Mouse (Mus musculus): ENCODE results near the gene Trappc6b. TPM values are rescaled to one million over a fixed set of nuclear protein-coding genes. Genes with fewer than 3 reads are reported as not detected.
A peak's percentile ranks its signal among the peaks of the same experiment; 100 is the strongest.

The Trappc6b gene
- polyA plus RNA-seq, 1 experiment from 2014 or later: 111 TPM

GRCm38 (mm10) chr12:59080461-59080860, 19.2 kb upstream of the Trappc6b start:
- no peaks in the 10 kb centered on the region for H3K4me1 ChIP-seq (replicated peaks; ENCODE audit: control insufficient read depth, insufficient read depth, low read length)
- no peaks in the 10 kb centered on the region for H3K9me3 ChIP-seq (ENCODE audit: control insufficient read depth, low read length)
- WGBS: 87% methylated on average over 4 of the region's 4 CpGs
- H3K36me3 ChIP-seq (replicated peaks; ENCODE audit: control insufficient read depth, insufficient read depth): no peaks in the 10 kb centered on the region
- H3K4me3 ChIP-seq (replicated peaks; ENCODE audit: low read length): no peak overlapping the region
- no peaks in the 10 kb centered on the region for H3K27me3 ChIP-seq (ENCODE audit: control insufficient read depth, insufficient read depth, low read length)
- H3K27ac ChIP-seq: no peak overlapping the region
- DNase-seq (ENCODE audit: low spot score) (no peak), ATAC-seq (ENCODE audit: low FRiP score) (no peak)
- no peak overlapping the region for H3K9ac ChIP-seq
- no peak overlapping the region for H3K4me2 ChIP-seq (replicated peaks)

- Histone ChIP-seq H3K4me3 (replicated peaks; ENCODE audit: low read length) (no peak overlapping the region), H3K27me3 (ENCODE audit: control insufficient read depth, insufficient read depth, low read length) (no peaks in the 10 kb centered on the region), H3K36me3 (replicated peaks; ENCODE audit: control insufficient read depth, insufficient read depth) (peaks cover 13% of the 10 kb centered on the region; the same call in 1 of the 2 replicates), H3K9ac (no peak overlapping the region), H3K27ac (no peak overlapping the region), H3K9me3 (ENCODE audit: control insufficient read depth, low read length) (no peaks in the 10 kb centered on the region), H3K4me1 (replicated peaks; ENCODE audit: control insufficient read depth, insufficient read depth, low read length) (no peaks in the 10 kb centered on the region), H3K4me2 (replicated peaks) (no peak overlapping the region)
- ATAC-seq (ENCODE audit: low FRiP score): no peak
- WGBS: over 99% methylated on average over 3 of the region's 3 CpGs
- DNase-seq (ENCODE audit: low spot score): no peak
Measured at GRCm38 (mm10) chr12:59077883-59078282, 16.6 kb upstream of the Trappc6b start.

- H3K4me1 ChIP-seq (replicated peaks; ENCODE audit: control insufficient read depth, insufficient read depth, low read length): no peaks in the 10 kb centered on the region
- no peaks in the 10 kb centered on the region for H3K27me3 ChIP-seq (ENCODE audit: control insufficient read depth, insufficient read depth, low read length)
- peaks cover 20% of the 10 kb centered on the region for H3K36me3 ChIP-seq (replicated peaks; ENCODE audit: control insufficient read depth, insufficient read depth)
- no peaks in the 10 kb centered on the region for H3K9me3 ChIP-seq (ENCODE audit: control insufficient read depth, low read length)
- no peak overlapping the region for H3K27ac ChIP-seq
- WGBS: 92% methylated on average over 3 of the region's 3 CpGs
- no peak overlapping the region for H3K4me3 ChIP-seq (replicated peaks; ENCODE audit: low read length)
- H3K9ac ChIP-seq: no peak overlapping the region
- no peak for DNase-seq (ENCODE audit: low spot score)
- no peak for ATAC-seq (ENCODE audit: low FRiP score)
- no peak overlapping the region for H3K4me2 ChIP-seq (replicated peaks)
Measured at GRCm38 (mm10) chr12:59076996-59077395, 15.7 kb upstream of the Trappc6b start.

- H3K36me3 ChIP-seq (replicated peaks; ENCODE audit: control insufficient read depth, insufficient read depth): peaks cover 49% of the 10 kb centered on the region
- no peak overlapping the region for H3K27ac ChIP-seq
- H3K27me3 ChIP-seq (ENCODE audit: control insufficient read depth, insufficient read depth, low read length): no peaks in the 10 kb centered on the region
- H3K4me2 ChIP-seq (replicated peaks): no peak overlapping the region
- no peak overlapping the region for H3K4me3 ChIP-seq (replicated peaks; ENCODE audit: low read length)
- no peak overlapping the region for H3K9ac ChIP-seq
- no peaks in the 10 kb centered on the region for H3K4me1 ChIP-seq (replicated peaks; ENCODE audit: control insufficient read depth, insufficient read depth, low read length)
- no peaks in the 10 kb centered on the region for H3K9me3 ChIP-seq (ENCODE audit: control insufficient read depth, low read length)
- ATAC-seq (ENCODE audit: low FRiP score) (no peak), DNase-seq (ENCODE audit: low spot score) (no peak)
- 89% methylated on average over 3 of the region's 3 CpGs for WGBS
Measured at GRCm38 (mm10) chr12:59074052-59074451, 12.8 kb upstream of the Trappc6b start.

- Histone ChIP-seq H3K9me3 (ENCODE audit: control insufficient read depth, low read length) (no peaks in the 10 kb centered on the region), H3K4me3 (replicated peaks; ENCODE audit: low read length) (no peak overlapping the region), H3K4me1 (replicated peaks; ENCODE audit: control insufficient read depth, insufficient read depth, low read length) (peaks cover 8% of the 10 kb centered on the region), H3K36me3 (replicated peaks; ENCODE audit: control insufficient read depth, insufficient read depth) (peaks cover 59% of the 10 kb centered on the region), H3K4me2 (replicated peaks) (no peak overlapping the region), H3K9ac (no peak overlapping the region), H3K27ac (no peak overlapping the region), H3K27me3 (ENCODE audit: control insufficient read depth, insufficient read depth, low read length) (no peaks in the 10 kb centered on the region)
- WGBS: 91% methylated on average over 11 of the region's 11 CpGs
- ATAC-seq (ENCODE audit: low FRiP score) (no peak), DNase-seq (ENCODE audit: low spot score) (no peak)
Measured at GRCm38 (mm10) chr12:59072286-59072685, 11.0 kb upstream of the Trappc6b start.

- Histone ChIP-seq H3K9me3 (ENCODE audit: control insufficient read depth, low read length) (no peaks in the 10 kb centered on the region), H3K4me2 (replicated peaks) (no peak overlapping the region), H3K9ac (no peak overlapping the region), H3K4me1 (replicated peaks; ENCODE audit: control insufficient read depth, insufficient read depth, low read length) (peaks cover 11% of the 10 kb centered on the region), H3K36me3 (replicated peaks; ENCODE audit: control insufficient read depth, insufficient read depth) (peaks cover 50% of the 10 kb centered on the region), H3K4me3 (replicated peaks; ENCODE audit: low read length) (no peak overlapping the region), H3K27ac (no peak overlapping the region), H3K27me3 (ENCODE audit: control insufficient read depth, insufficient read depth, low read length) (no peaks in the 10 kb centered on the region)
- DNase-seq (ENCODE audit: low spot score): peak; percentile 8
- no peak for ATAC-seq (ENCODE audit: low FRiP score)
- WGBS: 95% methylated on average over 13 of the region's 13 CpGs
Measured at GRCm38 (mm10) chr12:59068791-59069190, 7.5 kb upstream of the Trappc6b start.

- Histone ChIP-seq H3K4me1 (replicated peaks; ENCODE audit: control insufficient read depth, insufficient read depth, low read length) (peaks cover 11% of the 10 kb centered on the region), H3K4me3 (replicated peaks; ENCODE audit: low read length) (peak overlapping the region; percentile 98), H3K9ac (peak overlapping the region; percentile 98), H3K36me3 (replicated peaks; ENCODE audit: control insufficient read depth, insufficient read depth) (peaks cover 40% of the 10 kb centered on the region), H3K27ac (peak overlapping the region; percentile 90), H3K27me3 (ENCODE audit: control insufficient read depth, insufficient read depth, low read length) (no peaks in the 10 kb centered on the region), H3K9me3 (ENCODE audit: control insufficient read depth, low read length) (no peaks in the 10 kb centered on the region), H3K4me2 (replicated peaks) (peak overlapping the region; percentile 93)
- DNase-seq (ENCODE audit: low spot score) (no peak), ATAC-seq (ENCODE audit: low FRiP score) (peak; percentile 61)
- WGBS: under 1% methylated on average over 38 of the region's 41 CpGs
Measured at GRCm38 (mm10) chr12:59067095-59067494, 5.8 kb upstream of the Trappc6b start.

GRCm38 (mm10) chr12:59066448-59067077, 5.3 kb upstream of the Trappc6b start, which contains the start of gene Pnn:
TSS of gene Pnn (plus strand) at chr12:59066884.
- peaks cover 35% of the 10 kb centered on the region for H3K36me3 ChIP-seq (replicated peaks; ENCODE audit: control insufficient read depth, insufficient read depth)
- under 1% methylated on average over 43 of the region's 43 CpGs for WGBS
- peak within 1 kb of the TSS; percentile 98 for H3K9ac ChIP-seq
- H3K27ac ChIP-seq: peak within 1 kb of the TSS; percentile 96
- H3K4me2 ChIP-seq (replicated peaks): peak within 1 kb of the TSS; percentile 93
- peak; percentile 100 for ATAC-seq (ENCODE audit: low FRiP score)
- no peaks in the 10 kb centered on the region for H3K27me3 ChIP-seq (ENCODE audit: control insufficient read depth, insufficient read depth, low read length)
- H3K4me3 ChIP-seq (replicated peaks; ENCODE audit: low read length): peak within 1 kb of the TSS; percentile 98
- DNase-seq (ENCODE audit: low spot score): peak; percentile 95
- peaks cover 11% of the 10 kb centered on the region for H3K4me1 ChIP-seq (replicated peaks; ENCODE audit: control insufficient read depth, insufficient read depth, low read length)
- H3K9me3 ChIP-seq (ENCODE audit: control insufficient read depth, low read length): no peaks in the 10 kb centered on the region

- no peak for DNase-seq (ENCODE audit: low spot score)
- peaks cover 11% of the 10 kb centered on the region for H3K4me1 ChIP-seq (replicated peaks; ENCODE audit: control insufficient read depth, insufficient read depth, low read length)
- no peaks in the 10 kb centered on the region for H3K27me3 ChIP-seq (ENCODE audit: control insufficient read depth, insufficient read depth, low read length)
- peaks cover 27% of the 10 kb centered on the region for H3K36me3 ChIP-seq (replicated peaks; ENCODE audit: control insufficient read depth, insufficient read depth)
- 75% methylated on average over 3 of the region's 3 CpGs for WGBS
- peak overlapping the region; percentile 96 for H3K27ac ChIP-seq
- H3K9ac ChIP-seq: peak overlapping the region; percentile 63
- ATAC-seq (ENCODE audit: low FRiP score): no peak
- peak overlapping the region; percentile 98 for H3K4me3 ChIP-seq (replicated peaks; ENCODE audit: low read length)
- H3K4me2 ChIP-seq (replicated peaks): peak overlapping the region; percentile 63
- H3K9me3 ChIP-seq (ENCODE audit: control insufficient read depth, low read length): no peaks in the 10 kb centered on the region
Measured at GRCm38 (mm10) chr12:59065776-59066175, 4.5 kb upstream of the Trappc6b start.

Measured in hindbrain, embryonic 14.5 days (tissue).